Mouse (Mus musculus) Patski (cell line): Measurements from ENCODE around the gene Rbm6. TPM values are rescaled to one million over a fixed set of nuclear protein-coding genes. Genes with fewer than 3 reads are reported as not detected.
A peak's percentile ranks its signal among the peaks of the same experiment; 100 is the strongest.

Experiments used
- ATAC-seq: fragments of 100-300 bp; one replicate; pipeline ENCODE4 v1.8.0; 2021
- CTCF ChIA-PET: fragments of 350-600 bp; sonication (Branson Sonifier 250); formaldehyde crosslinking; loops from one replicate; lab custom pipeline; 2022; ENCODE audit warnings: inconsistent platforms; lab: Charles Lee
- POLR2A ChIA-PET: fragments of 350-600 bp; sonication (Branson Sonifier 250); formaldehyde crosslinking; loops from one replicate; lab custom pipeline; 2022; ENCODE audit warnings: antibody characterized with exemption, inconsistent platforms; lab: Charles Lee
- DNase-seq: peaks from one replicate; pipeline ENCODE4 v3.0.0-alpha.2; 2011; ENCODE audit warnings: low read depth, low spot score
- H3K27me3 ChIP-seq: fragments of 371-371 bp; one replicate; pipeline ENCODE4 v1.5.1; 2021
- CTCF ChIP-seq: fragments of 100-300 bp; IDR thresholded peaks from one replicate; pipeline ENCODE4 v1.5.1; 2021
- in situ Hi-C: fragments of 300-500 bp; cut with MboI; formaldehyde crosslinking; loops from 3 replicates; pipeline ENCODE4 v1.11.1; 2018; ENCODE audit warnings: low pct_unique_long_range_greater_than_20kb, mixed read lengths
- polyA plus RNA-seq: library from polyadenylated mRNA; unstranded; gene quantifications from one replicate; pipeline ENCODE4 v1.2.3, GENCODE M21; 2021

The Rbm6 gene
- polyA plus RNA-seq, 1 experiment from 2014 or later, result 54.2 TPM

DNA sequence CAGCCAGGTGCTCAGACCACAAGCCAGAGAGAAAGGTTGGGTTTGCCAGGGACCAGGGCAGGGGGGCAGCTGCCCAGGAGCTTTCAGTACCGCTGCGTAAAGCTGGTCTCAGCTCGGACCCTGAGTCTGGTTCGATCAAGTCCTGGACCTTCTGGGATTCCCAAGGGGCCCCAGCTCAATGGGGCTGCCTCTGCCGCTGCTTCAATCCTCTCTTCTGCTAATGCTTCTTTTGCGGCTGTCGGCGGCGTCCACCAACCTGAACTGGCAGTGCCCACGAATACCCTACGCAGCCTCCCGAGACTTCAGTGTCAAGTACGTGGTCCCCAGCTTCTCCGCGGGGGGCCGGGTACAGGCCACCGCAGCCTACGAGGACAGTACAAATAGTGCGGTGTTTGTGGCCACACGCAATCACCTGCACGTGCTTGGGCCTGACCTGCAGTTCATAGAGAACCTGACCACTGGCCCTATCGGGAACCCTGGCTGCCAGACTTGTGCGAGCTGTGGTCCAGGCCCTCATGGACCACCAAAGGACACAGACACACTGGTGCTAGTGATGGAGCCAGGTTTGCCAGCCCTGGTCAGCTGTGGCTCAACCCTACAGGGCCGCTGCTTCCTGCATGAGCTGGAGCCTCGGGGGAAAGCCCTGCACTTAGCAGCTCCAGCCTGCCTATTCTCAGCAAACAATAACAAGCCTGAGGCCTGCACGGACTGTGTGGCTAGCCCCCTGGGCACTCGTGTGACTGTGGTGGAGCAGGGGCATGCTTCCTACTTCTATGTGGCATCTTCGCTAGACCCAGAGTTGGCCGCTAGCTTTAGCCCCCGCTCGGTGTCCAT lies 34.1 kb upstream of the Rbm6 start:
- H3K27me3 ChIP-seq, result no peaks in the 10 kb centered on the region
- CTCF ChIA-PET, result interaction anchor here (1.0 to 7.9 kb wide), 6 partner anchors 14 to 60 kb away, joined by 3 to 65 read pairs (median 4); no protein-coding TSS in a partner anchor
- no peak for DNase-seq
- ATAC-seq, result no peak
- in situ Hi-C loops, result loop anchor here (5.0 kb wide), 1 partner anchor 55 kb away; no protein-coding TSS in a partner anchor
- TF ChIP-seq CTCF, result no peak
- POLR2A ChIA-PET, result interaction anchor here (1.0 to 1.1 kb wide), 2 partner anchors 10 to 26 kb away, joined by 3 to 4 read pairs; no protein-coding TSS in a partner anchor

DNA sequence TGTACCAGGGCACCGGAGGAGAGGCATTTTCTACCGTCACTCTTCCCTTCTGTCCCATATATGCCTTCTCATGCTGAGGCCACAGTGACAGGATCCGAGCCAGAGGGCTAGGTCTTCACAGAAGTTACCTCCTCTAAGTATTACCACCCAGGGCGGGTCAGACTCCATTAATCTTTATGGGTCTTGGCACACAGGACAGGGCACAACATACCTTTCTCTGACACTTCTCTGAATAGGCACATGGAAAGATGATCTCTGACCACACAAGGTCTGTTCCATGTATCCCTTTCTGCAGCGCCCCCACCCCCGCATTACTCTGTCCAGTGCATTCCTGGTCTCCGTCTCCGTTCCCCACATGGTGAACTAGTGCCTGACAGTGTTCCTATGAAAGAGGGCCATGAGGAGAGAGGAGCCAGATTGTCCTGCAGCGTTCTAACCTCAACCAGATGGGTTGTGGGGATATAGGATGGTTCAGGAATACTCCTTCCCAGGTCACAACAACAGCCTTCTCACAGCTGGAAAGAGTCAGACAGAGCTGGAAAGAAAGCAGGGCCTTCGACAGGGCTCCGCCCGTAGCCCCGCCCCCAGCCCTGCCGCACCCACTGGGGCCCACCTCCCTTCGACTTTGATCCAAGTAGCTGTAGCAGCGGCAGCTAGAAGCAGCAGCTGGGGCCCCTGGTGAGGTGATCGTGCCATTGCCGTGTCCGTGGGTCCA lies 33.4 kb upstream of the Rbm6 start, which contains the start of gene Mst1r:
Gene Mst1r (plus strand): TSS at position 622 of the 715 bp plus-strand sequence.
- POLR2A ChIA-PET, result interaction anchor here (1.0 to 1.4 kb wide), 2 partner anchors 11 to 96 kb away, joined by 4 read pairs; no protein-coding TSS in a partner anchor

DNA sequence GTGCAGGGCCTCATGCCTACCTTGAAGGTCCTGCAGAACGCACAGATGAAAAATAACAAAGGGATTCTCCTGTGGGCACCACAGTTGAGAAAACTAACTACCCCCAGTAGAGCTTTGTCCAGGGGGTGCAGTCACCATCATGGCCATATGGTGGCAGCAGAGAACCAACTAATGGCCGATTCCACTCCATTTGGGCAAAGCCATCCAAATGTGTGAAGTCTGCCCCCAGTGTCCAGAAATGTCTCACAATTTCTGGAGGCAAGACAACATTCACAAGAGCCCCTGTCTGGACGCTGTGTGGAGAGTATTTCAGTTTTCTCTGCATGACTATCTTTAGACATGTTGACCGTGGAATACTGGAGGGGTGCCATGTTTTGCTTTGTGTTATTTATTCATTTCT lies 31.7 kb upstream of the Rbm6 start:
- H3K27me3 ChIP-seq, result no peaks in the 10 kb centered on the region
- ChIA-PET CTCF (interaction anchor here (0.7 to 7.9 kb wide), 26 partner anchors 11 to 162 kb away, joined by 3 to 65 read pairs (median 6); partner anchors contain the start of genes Amigo3, Ip6k1, Mon1a and Uba7), POLR2A (interaction anchor here (1.0 to 1.6 kb wide), 4 partner anchors 12 to 98 kb away, joined by 3 to 4 read pairs (median 4); no protein-coding TSS in a partner anchor)
- TF ChIP-seq CTCF, result no peak
- DNase-seq (no peak), ATAC-seq (peak; percentile 46)
- in situ Hi-C loops, result loop anchor here (5.0 kb wide), 1 partner anchor 58 kb away; no protein-coding TSS in a partner anchor

More for the DNA sequence above, 33.4 kb upstream of the Rbm6 start, which contains the start of gene Mst1r:
- in situ Hi-C loops, result loop anchor here (5.0 kb wide), 1 partner anchor 56 kb away; no protein-coding TSS in a partner anchor
- DNase-seq (peak; percentile 78), ATAC-seq (peak; percentile 66)
- CTCF ChIA-PET, result interaction anchor here (0.9 to 7.9 kb wide), 13 partner anchors 12 to 161 kb away, joined by 3 to 65 read pairs (median 8); partner anchors contain the start of genes Amigo3 and Uba7
- TF ChIP-seq CTCF, result no peak
- no peaks in the 10 kb centered on the region for H3K27me3 ChIP-seq

DNA sequence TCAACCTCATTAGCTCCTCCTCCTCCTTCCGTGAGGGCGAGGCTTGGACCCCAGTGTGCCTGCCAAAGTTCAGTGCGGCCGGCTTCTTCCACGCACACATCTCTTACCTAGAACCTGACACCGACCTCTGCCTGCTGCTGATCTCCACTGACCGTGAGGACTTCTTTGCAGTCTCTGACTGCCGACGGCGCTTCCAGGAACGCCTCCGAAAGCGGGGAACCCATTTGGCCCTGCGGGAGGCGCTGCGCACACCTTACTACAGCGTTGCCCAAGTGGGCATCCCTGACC lies 28.5 kb upstream of the Rbm6 start:
- POLR2A ChIA-PET, result no interaction called here
- CTCF ChIA-PET, result interaction anchor here (7.9 kb wide), 1 partner anchor 60 kb away, joined by 65 read pairs; no protein-coding TSS in a partner anchor
- ATAC-seq (no peak), DNase-seq (no peak)
- in situ Hi-C loops, result no loop called here
- no peak for TF ChIP-seq CTCF
- H3K27me3 ChIP-seq, result no peaks in the 10 kb centered on the region

DNA sequence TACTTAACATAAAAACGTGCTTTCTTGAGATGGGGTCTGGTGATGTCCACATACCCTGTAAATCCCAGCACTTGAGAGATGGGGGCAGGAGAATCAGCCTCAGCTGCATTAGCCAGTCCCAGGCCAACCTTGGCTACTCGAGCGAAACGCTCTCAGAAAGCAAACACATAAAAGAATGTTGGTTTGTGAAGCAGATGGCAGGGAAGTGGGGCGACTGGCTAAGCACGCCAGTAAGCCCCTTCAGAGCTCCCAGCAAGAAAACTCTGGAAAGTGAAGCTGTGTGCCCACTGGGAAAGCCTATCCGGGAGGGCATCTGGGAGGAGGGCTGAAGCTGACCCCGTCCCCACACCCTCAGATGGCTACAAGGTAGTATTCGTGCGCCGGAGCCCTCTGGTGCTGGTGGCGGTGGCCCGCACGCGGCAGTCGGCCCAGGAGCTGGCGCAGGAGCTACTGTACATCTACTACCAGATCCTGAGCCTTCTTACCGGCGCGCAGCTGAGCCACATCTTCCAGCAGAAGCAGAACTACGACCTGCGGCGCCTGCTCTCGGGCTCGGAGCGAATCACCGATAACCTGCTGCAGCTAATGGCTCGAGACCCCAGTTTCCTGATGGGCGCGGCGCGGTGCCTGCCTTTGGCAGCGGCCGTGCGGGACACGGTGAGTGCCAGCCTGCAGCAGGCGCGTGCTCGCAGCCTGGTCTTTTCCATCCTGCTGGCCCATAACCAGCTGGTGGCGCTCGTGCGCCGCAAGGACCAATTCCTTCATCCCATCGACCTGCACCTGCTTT lies 28.0 kb upstream of the Rbm6 start:
- no peak for ATAC-seq
- ChIA-PET CTCF (interaction anchor here (1.7 to 7.9 kb wide), 2 partner anchors 61 to 152 kb away, joined by 4 to 65 read pairs; partner anchors contain the start of gene Amigo3), POLR2A (no interaction called here)
- DNase-seq, result no peak
- no peaks in the 10 kb centered on the region for H3K27me3 ChIP-seq
- TF ChIP-seq CTCF, result no peak
- in situ Hi-C loops, result no loop called here

DNA sequence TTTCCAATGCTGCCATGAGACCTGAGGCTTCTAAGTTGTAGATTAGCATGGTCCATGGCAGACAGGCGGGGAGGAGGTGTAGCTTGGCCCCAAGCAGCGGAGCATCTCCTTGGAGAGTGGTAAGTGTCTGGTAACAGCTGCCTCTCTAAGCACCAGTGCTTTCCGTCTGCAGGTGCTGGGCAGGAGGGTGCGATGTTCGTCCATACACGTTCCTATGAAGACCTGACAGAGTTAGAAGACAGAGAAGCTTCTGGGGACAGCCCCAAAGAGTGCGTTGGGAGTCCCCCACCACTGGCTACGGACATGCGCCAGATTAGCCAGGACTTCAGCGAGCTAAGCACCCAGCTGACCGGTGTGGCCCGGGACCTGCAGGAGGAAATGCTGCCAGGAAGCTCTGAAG lies 26.8 kb upstream of the Rbm6 start:
- DNase-seq (no peak), ATAC-seq (no peak)
- no peak for TF ChIP-seq CTCF
- H3K27me3 ChIP-seq, result no peaks in the 10 kb centered on the region
- in situ Hi-C loops, result no loop called here
- CTCF ChIA-PET, result interaction anchor here (0.8 to 1.7 kb wide), 3 partner anchors 9 to 153 kb away, joined by 3 to 4 read pairs (median 3); partner anchors contain the start of gene Amigo3
- POLR2A ChIA-PET, result no interaction called here

DNA sequence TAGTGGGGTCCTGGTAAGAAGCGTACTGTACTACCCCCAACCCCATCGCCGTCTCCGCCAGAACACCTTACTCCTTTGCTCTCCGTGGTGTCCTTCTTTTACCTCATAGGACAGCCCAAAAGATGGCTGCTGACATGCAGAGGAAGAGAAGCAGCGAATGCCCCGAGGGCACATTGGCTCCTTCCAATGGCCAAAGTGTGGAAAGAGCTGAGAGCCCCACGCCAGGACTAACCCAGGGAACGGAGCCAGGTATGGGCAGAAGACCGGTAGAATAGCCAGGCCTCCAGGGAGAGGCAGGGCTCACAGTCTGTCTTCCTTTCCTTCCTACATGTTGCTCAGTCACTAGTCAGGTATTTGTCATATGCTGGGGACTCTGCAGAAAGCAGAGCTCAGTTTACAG lies 25.5 kb upstream of the Rbm6 start:
- in situ Hi-C loops, result no loop called here
- no peak for DNase-seq
- ChIA-PET POLR2A (no interaction called here), CTCF (no interaction called here)
- no peaks in the 10 kb centered on the region for H3K27me3 ChIP-seq
- no peak for ATAC-seq
- no peak for TF ChIP-seq CTCF

DNA sequence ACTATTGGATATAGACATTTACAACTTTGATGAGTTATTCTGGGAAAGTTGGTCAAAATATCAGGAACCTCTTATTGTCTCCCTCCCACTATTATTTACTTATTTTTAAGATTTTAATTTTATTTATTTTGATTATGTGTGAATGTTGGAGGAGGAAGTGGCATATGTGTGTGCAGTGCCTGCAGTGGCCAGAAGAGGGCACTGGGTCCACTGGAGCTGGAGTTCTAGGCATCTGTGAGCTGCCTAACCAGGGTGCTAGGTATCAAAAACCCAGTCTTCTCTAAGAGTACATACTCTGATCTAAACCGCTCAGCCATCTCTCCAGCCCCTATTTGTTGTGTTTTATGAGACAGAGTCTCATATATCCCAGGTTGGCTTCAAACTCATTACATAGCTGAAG lies 18.0 kb upstream of the Rbm6 start:
- POLR2A ChIA-PET, result interaction anchor here (1.8 kb wide), 1 partner anchor 18 kb away, joined by 5 read pairs; the partner anchor contains the start of gene Rbm6
- ATAC-seq (no peak), DNase-seq (no peak)
- no peaks in the 10 kb centered on the region for H3K27me3 ChIP-seq
- in situ Hi-C loops, result loop anchor here (5.0 kb wide), 1 partner anchor 166 kb away; no protein-coding TSS in a partner anchor
- CTCF ChIA-PET, result interaction anchor here (0.8 to 7.8 kb wide), 3 partner anchors 9 to 71 kb away, joined by 3 to 43 read pairs (median 3); partner anchors contain the start of gene Mst1r
- TF ChIP-seq CTCF, result peak; percentile 68

DNA sequence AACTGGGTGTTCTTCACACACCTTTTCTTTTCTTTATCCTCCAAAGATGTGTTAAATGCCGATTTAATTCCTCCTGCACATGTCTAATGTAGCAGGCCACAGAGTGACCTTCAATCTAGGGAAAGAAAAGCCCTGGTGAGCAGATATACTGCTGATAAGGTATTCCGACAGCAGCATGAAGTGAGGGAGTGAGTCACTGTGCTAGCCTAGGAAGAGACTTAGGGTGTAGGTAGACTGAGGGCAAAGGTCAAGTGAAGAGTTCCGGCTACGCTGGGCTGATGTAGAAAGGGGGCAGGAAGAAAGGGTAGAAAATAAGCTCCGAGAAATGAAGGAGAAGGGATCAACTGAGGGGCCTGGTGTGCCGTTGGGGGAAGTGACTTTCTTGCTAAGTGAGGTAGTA lies 17.2 kb upstream of the Rbm6 start:
- TF ChIP-seq CTCF, result no peak
- ATAC-seq, result no peak

More for the DNA sequence above, 17.2 kb upstream of the Rbm6 start:
- no peak for DNase-seq
- no peaks in the 10 kb centered on the region for H3K27me3 ChIP-seq
- CTCF ChIA-PET, result interaction anchor here (7.8 kb wide), 1 partner anchor 15 kb away, joined by 43 read pairs; the partner anchor contains the start of gene Mst1r
- POLR2A ChIA-PET, result interaction anchor here (1.8 kb wide), 1 partner anchor 18 kb away, joined by 5 read pairs; the partner anchor contains the start of gene Rbm6
- in situ Hi-C loops, result loop anchor here (5.0 kb wide), 1 partner anchor 167 kb away; no protein-coding TSS in a partner anchor
